Mouse (Mus musculus) right cerebral cortex, adult 18-20 months (tissue): ENCODE measurements around the gene Slc4a1ap.
"Not testable (repeated sequence)": the region's sequence is repeated elsewhere in the genome, so short reads cannot be mapped to it uniquely, and the experiment has no call there.

Experiments used
- DNase-seq: peaks from one replicate; pipeline ENCODE4 v3.0.0; 2022; ENCODE audit warnings: mixed read lengths

The Slc4a1ap gene

DNA sequence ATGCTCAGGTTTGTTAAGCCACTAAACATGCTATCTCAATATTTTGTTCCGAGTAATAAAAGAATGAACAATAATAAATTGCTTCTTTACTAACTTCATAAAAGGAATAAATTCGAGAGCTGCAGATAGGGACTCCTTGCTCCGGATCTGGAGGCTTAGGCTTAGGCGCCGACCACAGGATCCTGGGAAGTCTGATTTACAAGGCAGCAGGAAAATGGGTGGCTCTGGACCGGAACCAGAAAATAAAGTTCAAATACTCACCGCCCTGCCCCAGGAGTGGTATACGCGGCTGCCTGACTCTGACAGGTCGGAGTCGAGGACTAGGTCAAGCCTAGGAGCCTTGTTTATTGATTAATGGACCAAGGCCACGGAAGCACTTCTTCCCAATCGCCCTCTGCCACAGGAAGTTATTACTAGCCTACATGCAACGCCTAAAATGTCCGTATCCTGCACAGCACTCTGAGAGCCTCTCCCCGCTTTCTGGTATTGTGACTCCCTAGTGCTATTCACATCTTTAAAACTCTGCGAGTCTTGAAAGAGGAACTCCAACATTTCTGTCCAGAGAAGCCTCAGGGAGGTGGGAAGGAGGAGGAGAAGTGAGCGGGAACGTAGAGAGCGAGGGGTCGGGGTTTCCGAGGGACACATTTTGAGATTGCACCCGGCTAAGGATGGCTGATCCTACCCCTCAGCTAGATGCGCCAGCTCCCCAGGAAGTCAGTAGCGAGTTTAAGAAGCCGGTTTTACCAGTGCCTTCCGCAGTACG, at the start of gene Slc4a1ap:
Slc4a1ap (plus strand) TSS at position 642 of the 763 bp plus-strand sequence.
- DNase-seq, result peak; percentile 71

DNA sequence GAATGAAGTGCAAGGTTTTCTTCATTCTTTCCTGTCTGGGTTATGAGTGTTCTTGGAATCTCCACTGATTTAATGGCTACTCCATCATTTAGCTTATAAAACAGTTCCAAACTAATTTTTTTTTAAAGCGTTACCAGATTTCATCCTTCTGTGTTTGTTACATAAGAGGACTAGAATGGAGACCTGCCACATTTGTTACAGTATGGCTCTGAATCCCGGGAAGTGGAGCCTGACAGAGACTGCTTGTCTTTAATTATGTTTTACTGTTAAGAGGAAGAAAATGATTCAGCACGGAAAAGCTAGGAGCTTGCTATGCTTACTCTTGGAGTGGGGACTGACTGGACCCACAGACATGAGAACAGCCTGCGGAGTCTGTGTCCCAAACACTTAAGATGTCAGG, 46.3 kb upstream of the Slc4a1ap start:
- no peak for DNase-seq

DNA sequence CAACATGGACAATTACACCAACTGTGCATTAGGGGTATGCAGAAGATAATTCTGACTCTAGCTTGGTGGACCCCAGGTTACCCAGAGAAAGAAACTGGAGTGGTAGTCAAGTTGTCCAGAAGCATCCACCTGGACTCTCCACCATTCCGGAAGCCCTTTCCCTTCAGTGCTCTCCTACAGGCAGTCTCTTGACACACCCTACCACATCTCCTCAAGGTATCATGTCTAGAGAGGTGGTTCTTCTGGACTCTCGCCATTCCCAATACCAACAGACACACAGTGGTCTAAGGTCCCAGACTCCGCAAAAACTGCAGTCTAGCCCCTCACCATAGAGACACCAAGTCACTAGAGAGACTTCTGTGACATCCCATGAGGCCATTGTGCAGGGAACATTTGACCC, 41.4 kb upstream of the Slc4a1ap start, which contains the start of gene 4930548H24Rik:
4930548H24Rik (plus strand) TSS at position 301 of the 400 bp plus-strand sequence.
- DNase-seq, result no peak

DNA sequence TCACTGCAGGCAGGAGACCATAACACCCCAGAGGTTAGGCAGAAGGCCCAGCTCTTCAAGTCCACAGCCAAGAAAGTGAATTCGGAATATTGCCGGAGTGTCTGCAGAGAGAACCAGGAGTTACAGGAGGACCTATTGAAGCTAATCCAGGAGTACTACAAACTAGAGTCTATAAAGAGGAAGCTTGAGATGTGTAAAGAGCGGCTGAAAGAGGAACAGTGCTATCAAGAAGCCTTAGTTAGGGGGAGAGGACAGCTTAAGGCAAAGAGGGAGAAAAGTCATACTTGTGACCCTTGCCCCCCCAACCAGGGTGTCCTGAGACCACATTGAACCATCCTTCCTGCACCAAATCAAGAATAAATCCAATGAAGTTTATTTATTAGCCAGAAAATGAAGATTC, 38.9 kb upstream of the Slc4a1ap start:
- DNase-seq, result no peak

DNA sequence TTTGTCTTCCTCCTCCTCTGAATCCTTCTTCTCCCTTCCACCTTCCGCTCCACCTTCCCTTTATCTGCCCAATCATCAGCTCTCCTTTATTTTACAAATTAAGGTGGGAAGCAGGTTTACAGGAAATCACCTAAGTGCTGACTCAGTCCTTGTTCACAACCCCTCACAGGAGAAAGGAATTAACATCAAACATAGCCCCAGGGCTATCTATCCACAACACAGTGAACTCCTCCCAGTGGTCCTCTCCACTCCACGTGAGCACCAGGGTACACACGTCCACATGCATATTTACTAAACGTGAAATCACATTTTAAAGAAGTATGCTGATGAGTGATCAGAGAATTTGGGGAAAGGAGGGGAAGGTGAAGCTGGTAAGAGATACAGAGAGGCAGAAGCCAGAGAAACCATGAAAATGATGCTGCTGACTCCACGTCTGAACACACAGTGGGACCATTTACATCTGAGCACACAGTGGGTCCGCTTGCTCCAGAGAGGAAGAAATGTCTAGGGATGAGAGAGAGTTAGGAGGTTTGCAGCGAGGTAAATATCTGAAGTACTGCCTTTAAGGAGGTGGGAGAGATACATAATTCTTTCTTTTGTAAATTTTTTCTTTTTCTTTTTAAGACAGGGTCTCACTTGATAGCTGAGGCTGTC, 37.6 kb upstream of the Slc4a1ap start:
- DNase-seq, result no peak

DNA sequence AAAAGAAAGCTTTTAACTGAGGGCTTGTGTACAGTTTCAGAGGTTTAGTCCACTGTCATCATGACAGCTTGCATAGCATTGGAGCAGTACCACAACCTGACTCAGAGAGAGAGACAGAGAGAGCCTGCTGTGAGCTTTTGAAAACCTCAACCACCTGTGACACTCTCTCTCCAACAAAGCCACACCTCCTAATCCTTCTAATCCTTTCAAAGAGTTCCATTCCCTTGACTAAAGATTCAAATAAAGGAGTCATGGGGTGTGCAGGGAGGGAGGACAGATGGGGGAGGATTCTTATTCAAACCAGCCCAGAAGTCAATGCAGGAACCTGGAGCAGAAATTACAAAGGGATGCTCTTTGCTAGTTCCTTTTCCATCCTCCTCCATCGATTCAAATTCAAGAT, 34.8 kb upstream of the Slc4a1ap start:
- DNase-seq, result no peak

DNA sequence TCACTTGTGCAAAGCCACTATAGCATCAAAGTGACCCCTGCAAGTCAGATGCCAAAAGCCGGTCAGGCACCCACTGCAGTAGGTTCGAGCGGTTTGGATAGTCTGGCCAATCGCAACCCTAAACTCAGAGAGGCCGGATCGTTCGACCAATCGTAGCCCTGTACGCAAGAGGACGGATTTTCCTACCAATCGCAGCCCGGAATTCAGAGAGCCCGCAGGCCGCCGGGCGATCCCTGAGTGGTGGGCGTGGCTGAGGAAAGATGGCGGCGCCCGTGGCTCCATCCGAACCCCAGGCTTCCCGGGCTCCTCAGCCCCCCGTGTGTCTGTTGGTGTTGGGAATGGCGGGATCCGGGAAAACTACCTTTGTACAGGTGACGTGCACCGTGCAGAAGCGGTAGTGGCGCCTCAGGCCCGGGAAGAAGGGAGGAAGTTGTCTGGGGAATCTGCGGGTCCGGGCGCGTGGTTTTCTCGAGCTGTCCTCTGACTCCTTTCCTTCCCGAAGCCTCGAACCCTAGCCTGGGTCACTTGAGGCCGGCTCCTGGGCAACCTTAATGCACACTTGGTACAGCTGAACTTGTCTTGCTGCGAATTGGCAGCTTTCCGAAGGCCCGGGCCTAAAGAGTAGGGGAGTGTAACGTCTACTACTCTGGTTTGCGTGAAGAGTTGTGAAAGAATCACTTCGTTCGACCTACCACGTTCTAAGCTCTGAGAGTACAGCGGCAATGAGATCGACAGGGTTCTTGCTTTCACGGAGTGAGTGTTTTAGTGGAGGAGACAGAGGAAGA, 32.1 kb upstream of the Slc4a1ap start, which contains the start of gene Gpn1:
Gpn1 (plus strand) TSS at position 229 of the 785 bp plus-strand sequence.
- DNase-seq, result peak; percentile 94

DNA sequence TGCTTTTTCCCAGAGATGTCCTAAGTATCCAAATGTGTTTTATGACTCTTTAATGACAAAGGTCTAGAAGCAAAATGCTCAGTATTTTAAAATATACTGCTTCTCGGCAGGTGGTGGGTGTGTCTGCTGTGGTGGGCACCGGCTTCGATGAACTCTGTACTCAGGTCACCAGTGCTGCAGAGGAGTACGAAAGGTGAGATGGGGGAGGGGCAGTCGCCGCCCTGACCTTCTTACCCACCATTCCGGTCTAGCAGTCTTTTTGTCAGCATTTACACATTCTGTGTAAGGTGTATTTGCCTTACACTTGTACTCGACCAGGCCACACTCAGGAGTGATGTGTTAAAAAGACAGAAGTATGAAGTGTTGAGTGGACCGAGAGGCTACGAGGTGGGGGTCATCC, 22.0 kb upstream of the Slc4a1ap start:
- no peak for DNase-seq

DNA sequence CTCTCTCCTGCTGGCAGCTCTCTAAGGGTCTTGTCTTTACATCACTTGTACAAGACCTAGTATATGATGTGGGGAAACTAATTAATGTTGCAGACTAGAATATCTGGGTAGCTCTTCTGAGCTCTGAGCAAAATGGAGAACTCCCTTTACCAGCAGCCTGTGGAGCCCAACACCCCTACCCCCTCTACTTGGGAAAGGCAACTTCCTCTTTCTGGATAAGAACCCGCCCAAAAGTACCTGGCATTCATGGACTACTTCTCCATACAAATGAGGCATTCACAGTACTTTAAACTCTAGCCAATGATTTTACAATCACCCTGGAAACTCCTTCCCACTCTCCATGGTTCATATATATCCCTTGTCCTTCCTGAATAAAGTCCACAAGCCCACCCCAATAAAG, 14.3 kb upstream of the Slc4a1ap start:
- no peak for DNase-seq

DNA sequence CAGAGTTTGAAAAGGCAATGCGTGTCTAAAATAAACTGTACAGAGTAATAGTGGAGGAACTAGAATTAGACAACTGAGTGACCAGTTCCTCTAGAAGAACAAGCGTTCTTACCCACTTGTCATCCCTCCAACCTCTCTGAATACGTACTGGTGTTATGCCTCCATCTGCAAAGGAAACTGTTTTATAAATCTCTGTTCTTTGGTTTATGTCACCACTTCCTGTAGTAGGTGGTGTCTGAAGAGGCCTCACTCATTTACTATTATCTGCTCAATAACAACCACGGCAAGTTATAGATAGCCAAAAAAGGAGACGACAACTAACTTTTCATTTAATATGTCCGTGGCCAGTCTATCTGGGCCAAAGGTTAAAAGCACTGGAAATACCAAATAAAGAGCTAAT, 6.2 kb upstream of the Slc4a1ap start:
- DNase-seq, result no peak

DNA sequence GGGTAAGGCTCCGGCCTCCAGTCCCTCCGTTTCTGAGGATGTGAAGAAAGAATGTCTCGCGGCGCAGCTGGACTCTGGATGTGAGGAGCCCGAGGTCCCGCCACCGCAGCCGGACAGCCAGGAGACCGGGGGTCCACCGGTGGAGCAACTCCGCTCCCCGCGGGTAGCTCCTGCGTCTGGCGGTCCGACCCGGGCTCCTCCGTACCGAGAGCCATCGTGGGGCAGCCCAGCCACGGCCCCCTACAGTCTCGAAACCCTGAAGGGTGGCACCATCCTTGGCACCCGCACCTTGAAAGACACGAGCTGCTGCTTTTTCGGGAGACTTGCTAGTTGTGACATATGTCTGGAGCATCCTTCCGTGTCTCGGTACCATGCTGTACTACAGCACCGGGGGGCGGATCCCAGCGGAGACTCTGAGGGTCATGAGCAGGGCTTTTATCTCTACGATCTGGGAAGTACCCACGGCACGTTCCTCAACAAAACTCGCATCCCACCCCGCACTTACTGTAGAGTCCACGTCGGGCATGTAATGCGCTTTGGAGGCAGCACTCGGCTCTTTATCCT, 404 bp downstream of the Slc4a1ap start:
- peak; percentile 6 for DNase-seq

DNA sequence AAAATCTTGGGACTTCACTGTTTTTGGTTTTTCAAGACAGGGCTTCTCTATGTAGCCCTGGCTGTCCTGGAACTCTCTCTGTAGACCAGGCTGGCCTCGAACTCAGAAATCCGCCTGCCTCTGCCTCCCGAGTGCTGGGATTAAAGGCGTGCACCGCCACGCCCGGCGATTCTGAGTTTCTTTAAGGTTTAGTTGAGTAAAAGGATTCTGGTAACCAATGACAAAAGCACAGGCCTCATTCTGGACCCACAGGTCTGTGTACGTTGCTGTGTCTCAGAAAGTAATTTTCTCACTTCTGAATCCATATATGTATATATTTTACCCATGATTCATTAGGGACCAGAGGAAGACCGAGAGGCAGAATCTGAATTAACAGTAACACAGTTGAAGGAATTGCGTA, 912 bp downstream of the Slc4a1ap start, which contains the start of gene Supt7l:
Supt7l (minus strand) TSS at position 101 of the 400 bp plus-strand sequence.
- not testable (repeated sequence) for DNase-seq

DNA sequence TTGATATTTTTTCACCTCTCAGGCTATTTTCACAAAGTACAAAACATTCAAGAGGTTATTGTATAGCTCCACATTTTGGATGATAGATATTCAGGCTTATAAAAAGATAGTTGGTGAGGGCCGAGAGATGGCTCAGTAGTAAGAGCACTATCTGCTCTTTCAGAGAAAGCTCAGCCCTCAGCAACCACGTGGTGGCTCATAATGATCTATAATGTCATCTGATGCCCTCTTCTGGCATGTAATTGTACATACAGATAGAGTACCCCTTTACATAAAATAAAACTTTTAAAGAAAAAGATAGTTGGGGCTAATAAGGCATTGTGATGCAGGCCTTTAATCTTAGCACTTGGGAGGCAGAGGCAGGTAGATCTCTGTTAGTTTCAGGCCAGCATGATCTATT, 1.8 kb downstream of the Slc4a1ap start:
- no peak for DNase-seq

DNA sequence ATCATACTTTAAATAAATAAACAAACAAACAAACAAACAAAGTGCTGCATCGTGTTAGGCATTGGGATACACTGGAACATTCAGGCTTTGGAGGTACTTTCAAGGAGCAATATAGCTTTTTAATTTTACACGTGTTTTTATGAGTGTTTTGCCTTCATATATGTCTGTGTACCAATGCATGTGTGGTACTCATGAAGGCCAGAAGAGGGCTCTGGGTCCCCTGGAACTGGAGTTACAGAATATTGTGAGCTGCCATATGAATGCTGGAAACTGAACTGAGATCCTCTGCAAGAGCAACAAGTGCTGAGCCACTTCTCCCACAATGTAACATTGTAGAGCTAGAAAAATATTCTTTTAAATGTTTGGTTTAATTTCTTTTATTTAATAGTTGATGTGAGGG, 8.4 kb downstream of the Slc4a1ap start:
- DNase-seq, result no peak

DNA sequence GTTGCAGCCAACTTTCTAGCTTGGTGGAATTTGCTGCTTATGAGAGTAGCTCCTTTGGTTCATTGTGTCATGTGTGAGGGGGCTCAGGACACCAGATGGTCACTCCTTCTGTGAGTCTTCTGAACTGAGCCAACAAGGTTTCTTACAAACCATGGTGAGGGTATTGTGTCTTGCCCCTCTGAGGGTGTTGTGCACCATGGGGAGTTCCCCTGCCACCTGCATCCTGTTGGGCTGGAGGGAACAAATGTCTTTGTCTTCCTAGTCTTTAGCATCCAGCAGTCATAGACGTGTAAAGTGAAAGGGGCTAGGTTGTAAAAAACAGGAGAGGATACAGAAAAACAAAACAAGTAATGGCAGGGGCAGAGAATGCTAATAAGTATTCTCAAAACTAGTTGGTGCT, 32.6 kb downstream of the Slc4a1ap start:
- no peak for DNase-seq

DNA sequence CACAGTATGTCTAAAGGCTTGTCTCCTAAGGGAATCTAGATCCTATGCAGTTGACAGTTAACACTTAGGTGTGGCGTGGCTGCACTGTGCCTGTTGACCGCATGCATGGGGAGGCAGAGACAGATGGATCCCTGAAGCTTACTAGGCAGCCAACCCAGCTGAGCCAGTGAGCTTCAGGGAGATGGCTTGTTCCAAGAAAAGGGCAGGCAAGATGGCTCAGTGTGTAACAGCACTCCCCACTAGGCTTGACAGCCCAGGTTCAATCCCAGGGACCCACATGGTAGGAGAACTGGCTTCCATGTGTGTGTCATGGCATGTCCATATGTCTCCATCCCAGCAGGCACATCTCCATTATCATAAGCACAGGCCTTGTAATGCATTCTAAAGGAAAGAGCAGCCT, 33.6 kb downstream of the Slc4a1ap start:
- no peak for DNase-seq

DNA sequence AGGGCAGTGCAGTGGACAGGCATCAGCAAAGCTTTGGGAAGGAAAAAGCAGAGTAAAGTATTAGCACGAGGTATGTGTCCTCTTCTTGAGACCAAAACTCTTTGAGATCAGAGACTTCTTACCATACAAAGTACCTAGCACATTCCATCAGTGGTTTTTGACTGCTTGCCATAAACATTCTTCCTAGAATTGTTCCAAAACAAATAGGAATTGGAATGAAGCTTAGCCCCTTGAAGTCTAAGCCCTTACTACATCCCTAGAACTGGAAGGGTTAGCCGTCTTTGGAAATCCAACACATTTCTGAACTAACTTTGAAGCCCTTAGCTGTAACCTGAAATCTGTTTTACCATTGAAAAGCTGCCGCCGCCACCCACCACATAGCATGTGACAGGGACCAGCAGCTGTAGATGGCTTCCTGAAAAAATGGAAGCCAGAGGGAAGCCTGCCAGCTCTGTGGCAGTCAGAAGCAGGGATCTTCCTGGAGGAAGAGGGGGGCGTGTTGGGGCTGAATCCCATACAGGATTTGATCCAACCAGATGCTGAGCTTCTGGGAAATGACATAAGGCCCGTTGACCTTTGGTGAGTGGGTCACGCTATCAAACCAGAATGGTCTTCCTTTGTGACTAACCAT, 35.4 kb downstream of the Slc4a1ap start:
- DNase-seq, result peak; percentile 76

DNA sequence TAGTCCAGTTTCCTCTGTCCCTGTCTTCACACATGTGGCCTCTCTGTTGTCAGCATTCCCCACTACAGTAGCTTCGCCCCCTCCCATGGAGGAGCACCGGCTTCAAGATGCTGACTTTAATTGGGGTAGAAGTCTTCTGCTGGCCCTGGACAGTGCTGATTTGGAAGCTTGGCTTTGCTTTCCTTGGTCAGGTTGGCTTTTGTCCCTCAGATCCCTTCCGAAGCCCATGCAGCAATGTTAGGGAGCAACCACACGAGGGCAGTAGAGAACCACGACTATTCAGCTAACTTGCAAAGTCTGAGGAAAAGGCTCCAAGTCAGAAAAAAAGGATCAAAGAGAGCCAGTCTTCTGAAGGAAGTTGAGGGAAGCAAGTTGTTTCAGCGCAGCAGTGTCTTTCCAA, 36.7 kb downstream of the Slc4a1ap start:
- peak; percentile 81 for DNase-seq

DNA sequence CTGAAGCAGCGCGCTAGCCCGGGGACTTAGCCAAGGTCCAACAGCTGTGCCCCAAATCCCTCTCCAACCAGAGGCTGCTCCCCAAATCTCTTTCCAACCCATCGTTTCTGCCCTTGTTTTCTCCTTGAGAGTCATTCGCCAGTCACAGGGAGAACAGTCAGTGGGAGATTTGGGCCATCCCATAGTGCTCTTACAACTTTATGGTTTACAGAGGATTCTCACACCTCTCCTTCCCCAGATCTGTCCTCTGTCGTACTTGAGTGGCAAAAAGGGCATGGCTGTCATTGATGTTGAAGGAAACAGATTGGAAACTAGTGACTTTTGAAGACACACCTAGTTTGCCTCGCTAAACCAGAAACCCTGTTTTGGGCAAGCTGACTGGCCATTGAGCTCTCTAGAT, 37.1 kb downstream of the Slc4a1ap start:
- no peak for DNase-seq

DNA sequence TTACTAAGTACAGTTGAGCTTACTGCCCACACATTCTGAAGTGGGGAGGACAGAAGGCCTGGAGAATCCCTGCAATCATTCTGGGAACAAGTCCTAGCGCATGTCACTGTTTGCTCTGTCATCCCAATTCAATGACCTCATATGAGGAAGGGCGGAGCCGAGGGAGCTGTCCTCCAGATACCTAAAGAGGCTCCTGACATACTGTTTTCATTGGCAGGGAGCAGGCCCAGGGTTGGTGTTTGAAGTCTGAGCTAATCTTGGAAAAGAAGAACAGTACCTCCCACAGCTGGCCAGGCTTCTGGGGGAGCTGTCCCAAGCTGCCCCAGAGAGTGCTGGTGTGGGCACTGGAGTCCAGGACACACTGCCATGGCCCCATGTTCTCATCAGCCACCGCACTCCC, 38.2 kb downstream of the Slc4a1ap start:
- DNase-seq, result peak; percentile 39

DNA sequence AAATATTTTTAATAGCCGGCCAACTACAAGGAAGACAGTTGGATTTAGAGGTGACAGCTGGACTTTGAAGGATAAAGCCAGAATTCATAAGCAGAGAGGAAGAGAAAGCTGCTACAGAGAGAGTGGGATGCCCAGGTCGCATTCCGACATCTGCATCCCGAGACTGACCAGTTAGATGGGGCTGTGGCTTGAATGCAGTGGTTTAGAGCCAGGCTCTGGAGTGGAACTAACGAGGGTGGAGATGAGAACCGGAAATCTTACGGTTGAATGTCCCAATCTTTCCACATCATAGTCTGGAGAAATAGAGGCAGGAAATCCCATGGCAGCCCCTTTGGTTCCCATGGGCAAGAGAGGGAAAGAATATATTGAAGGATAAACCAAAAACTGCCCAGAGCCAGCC, 39.2 kb downstream of the Slc4a1ap start:
- no peak for DNase-seq

DNA sequence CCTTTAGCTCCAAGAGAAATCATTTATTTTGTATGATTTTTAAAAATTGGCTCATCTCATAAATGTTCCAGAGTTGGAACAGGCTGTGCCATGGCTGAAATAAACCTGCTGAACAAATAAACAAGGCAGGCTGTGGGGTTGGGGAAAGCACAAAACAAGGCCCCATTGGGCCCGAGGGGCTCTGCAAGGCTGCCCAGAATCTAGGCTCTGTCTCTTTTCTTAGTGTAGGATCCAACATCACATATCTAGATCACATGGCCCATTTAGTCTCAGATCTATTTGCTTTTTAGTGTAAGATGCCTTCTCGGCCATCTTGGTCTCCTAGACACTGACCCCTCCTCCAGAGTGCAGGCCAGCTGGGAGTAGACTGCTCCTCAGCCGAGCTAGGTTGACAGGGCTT, 39.7 kb downstream of the Slc4a1ap start:
- no peak for DNase-seq
